Mouse (Mus musculus): Measurements from ENCODE around the gene Spata31d1b. TPM values are rescaled to one million over a fixed set of nuclear protein-coding genes. Genes with fewer than 3 reads are reported as not detected.
A peak's percentile ranks its signal among the peaks of the same experiment; 100 is the strongest.

The Spata31d1b gene
- total and polyA plus RNA-seq, 2 experiments from 2014 or later = not detected

DNA sequence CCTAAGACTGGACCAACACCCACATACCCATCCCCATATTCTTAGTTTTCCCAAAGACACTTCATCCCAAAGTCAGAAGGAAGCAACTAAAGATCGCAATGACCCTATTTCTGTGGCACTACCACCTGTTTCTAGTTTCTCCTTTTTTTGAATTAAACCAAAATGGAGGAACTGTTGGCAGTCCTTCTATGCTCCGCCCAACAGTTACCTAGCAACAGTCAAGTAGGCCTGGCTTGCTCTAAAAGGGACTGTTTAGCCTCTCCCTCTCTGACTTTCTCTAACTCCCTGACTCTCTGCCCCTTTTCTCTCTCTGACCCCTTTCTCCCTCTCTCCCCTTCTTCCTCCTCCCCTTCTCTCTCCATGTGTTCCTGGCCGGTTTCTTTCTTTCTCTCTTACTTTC is 26.8 kb upstream of the Spata31d1b start:
- no peak for ATAC-seq (ENCODE audit: insufficient read depth, low read depth)
- Histone ChIP-seq H3K4me1 (ENCODE audit: control insufficient read depth, insufficient read depth) (peaks cover 6% of the 10 kb centered on the region), H3K27ac (ENCODE audit: low read depth) (no peak overlapping the region), H3K4me2 (ENCODE audit: low read depth, low read length) (no peak overlapping the region), H3K4me3 (ENCODE audit: low read depth, low read length) (no peak overlapping the region), H3K27me3 (ENCODE audit: control insufficient read depth, insufficient read depth, low read length) (no peaks in the 10 kb centered on the region; the same call in 1 of the 2 replicates), H3K9me3 (replicated peaks; ENCODE audit: control insufficient read depth, low read length) (no peaks in the 10 kb centered on the region), H3K9ac (replicated peaks; ENCODE audit: low read depth, low read length) (no peak overlapping the region), H3K36me3 (replicated peaks; ENCODE audit: control insufficient read depth, insufficient read depth, low read length) (no peaks in the 10 kb centered on the region)
- TF ChIP-seq EP300 (IDR thresholded peaks at IDR 0.05; ENCODE audit: low read depth) (no peak), CTCF (IDR thresholded peaks at IDR 0.05; ENCODE audit: low read depth) (no peak)
- WGBS = 78% methylated on average over 3 of the region's 3 CpGs
- no peak for DNase-seq (ENCODE audit: low spot score)

GRCm38 (mm10) chr13:59688338-59688770 is 23.7 kb upstream of the Spata31d1b start:
- H3K36me3 ChIP-seq (replicated peaks; ENCODE audit: control insufficient read depth, insufficient read depth, low read length) = no peaks in the 10 kb centered on the region
- ATAC-seq (ENCODE audit: insufficient read depth, low read depth) = peak; percentile 55
- peak overlapping the region; percentile 53 for H3K4me2 ChIP-seq (ENCODE audit: low read depth, low read length)
- TF ChIP-seq EP300 (IDR thresholded peaks at IDR 0.05; ENCODE audit: low read depth) (no peak), CTCF (IDR thresholded peaks at IDR 0.05; ENCODE audit: low read depth) (no peak)
- H3K4me1 ChIP-seq (ENCODE audit: control insufficient read depth, insufficient read depth) = no peaks in the 10 kb centered on the region
- peak overlapping the region; percentile 69 for H3K27ac ChIP-seq (ENCODE audit: low read depth)
- H3K4me3 ChIP-seq (ENCODE audit: low read depth, low read length) = peak overlapping the region; percentile 21
- 17% methylated on average over 13 of the region's 13 CpGs for WGBS
- H3K9me3 ChIP-seq (replicated peaks; ENCODE audit: control insufficient read depth, low read length) = no peaks in the 10 kb centered on the region
- DNase-seq (ENCODE audit: low spot score) = peak; percentile 44
- H3K27me3 ChIP-seq (ENCODE audit: control insufficient read depth, insufficient read depth, low read length) = no peaks in the 10 kb centered on the region
- no peak overlapping the region for H3K9ac ChIP-seq (replicated peaks; ENCODE audit: low read depth, low read length)

- 48% methylated on average over 9 of the region's 9 CpGs for WGBS
- TF ChIP-seq CTCF (IDR thresholded peaks at IDR 0.05; ENCODE audit: low read depth) = no peak
- TF ChIP-seq EP300 (IDR thresholded peaks at IDR 0.05; ENCODE audit: low read depth) = no peak
- no peak overlapping the region for H3K4me3 ChIP-seq (ENCODE audit: low read depth, low read length)
- no peak for ATAC-seq (ENCODE audit: insufficient read depth, low read depth)
- no peaks in the 10 kb centered on the region for H3K27me3 ChIP-seq (ENCODE audit: control insufficient read depth, insufficient read depth, low read length)
- H3K4me2 ChIP-seq (ENCODE audit: low read depth, low read length) = no peak overlapping the region
- DNase-seq (ENCODE audit: low spot score) = no peak
- no peak overlapping the region for H3K27ac ChIP-seq (ENCODE audit: low read depth)
- H3K4me1 ChIP-seq (ENCODE audit: control insufficient read depth, insufficient read depth) = no peaks in the 10 kb centered on the region
- no peaks in the 10 kb centered on the region for H3K36me3 ChIP-seq (replicated peaks; ENCODE audit: control insufficient read depth, insufficient read depth, low read length)
- no peaks in the 10 kb centered on the region for H3K9me3 ChIP-seq (replicated peaks; ENCODE audit: control insufficient read depth, low read length)
- H3K9ac ChIP-seq (replicated peaks; ENCODE audit: low read depth, low read length) = no peak overlapping the region
Observed at GRCm38 (mm10) chr13:59689313-59689712, 22.8 kb upstream of the Spata31d1b start.

DNA sequence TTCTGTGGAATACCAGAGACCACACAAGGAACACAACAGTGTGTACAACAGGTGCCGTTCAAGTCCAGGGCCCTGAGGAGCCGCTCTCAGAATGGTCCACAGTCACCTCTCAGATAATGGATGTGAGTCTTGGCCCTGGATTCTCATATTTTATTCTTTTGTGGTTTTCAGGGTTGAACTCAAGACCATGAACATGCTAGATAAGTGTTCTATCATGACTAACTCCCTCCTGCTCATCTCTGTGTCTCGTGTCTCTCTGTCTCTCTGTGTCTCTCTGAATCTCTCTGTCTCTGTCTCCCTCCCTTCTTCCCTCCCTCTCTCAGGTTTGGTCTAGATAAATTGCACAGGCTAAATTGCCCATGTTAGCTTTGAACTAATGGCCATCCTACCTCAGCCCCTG is 22.2 kb upstream of the Spata31d1b start:
- Histone ChIP-seq H3K9ac (replicated peaks; ENCODE audit: low read depth, low read length) (no peak overlapping the region), H3K27me3 (ENCODE audit: control insufficient read depth, insufficient read depth, low read length) (no peaks in the 10 kb centered on the region), H3K9me3 (replicated peaks; ENCODE audit: control insufficient read depth, low read length) (no peaks in the 10 kb centered on the region), H3K36me3 (replicated peaks; ENCODE audit: control insufficient read depth, insufficient read depth, low read length) (no peaks in the 10 kb centered on the region), H3K4me1 (ENCODE audit: control insufficient read depth, insufficient read depth) (no peaks in the 10 kb centered on the region), H3K4me2 (ENCODE audit: low read depth, low read length) (no peak overlapping the region), H3K27ac (ENCODE audit: low read depth) (no peak overlapping the region), H3K4me3 (ENCODE audit: low read depth, low read length) (no peak overlapping the region)
- no peak for DNase-seq (ENCODE audit: low spot score)
- WGBS = 86% methylated on average over 3 of the region's 3 CpGs
- TF ChIP-seq CTCF (IDR thresholded peaks at IDR 0.05; ENCODE audit: low read depth) = no peak
- TF ChIP-seq EP300 (IDR thresholded peaks at IDR 0.05; ENCODE audit: low read depth) = no peak
- ATAC-seq (ENCODE audit: insufficient read depth, low read depth) = no peak

- no peak for TF ChIP-seq CTCF (IDR thresholded peaks at IDR 0.05; ENCODE audit: low read depth)
- TF ChIP-seq EP300 (IDR thresholded peaks at IDR 0.05; ENCODE audit: low read depth) = no peak
- DNase-seq (ENCODE audit: low spot score) = no peak
- no peaks in the 10 kb centered on the region for H3K4me1 ChIP-seq (ENCODE audit: control insufficient read depth, insufficient read depth)
- H3K9ac ChIP-seq (replicated peaks; ENCODE audit: low read depth, low read length) = no peak overlapping the region
- no peaks in the 10 kb centered on the region for H3K9me3 ChIP-seq (replicated peaks; ENCODE audit: control insufficient read depth, low read length)
- H3K4me3 ChIP-seq (ENCODE audit: low read depth, low read length) = no peak overlapping the region
- H3K4me2 ChIP-seq (ENCODE audit: low read depth, low read length) = no peak overlapping the region
- WGBS = 82% methylated on average over 7 of the region's 7 CpGs
- H3K36me3 ChIP-seq (replicated peaks; ENCODE audit: control insufficient read depth, insufficient read depth, low read length) = no peaks in the 10 kb centered on the region
- H3K27me3 ChIP-seq (ENCODE audit: control insufficient read depth, insufficient read depth, low read length) = no peaks in the 10 kb centered on the region
- no peak overlapping the region for H3K27ac ChIP-seq (ENCODE audit: low read depth)
- ATAC-seq (ENCODE audit: insufficient read depth, low read depth) = no peak
Observed at GRCm38 (mm10) chr13:59690576-59690975, 21.5 kb upstream of the Spata31d1b start.

GRCm38 (mm10) chr13:59691478-59691877 is 20.6 kb upstream of the Spata31d1b start:
- H3K4me2 ChIP-seq (ENCODE audit: low read depth, low read length) = no peak overlapping the region
- no peak overlapping the region for H3K9ac ChIP-seq (replicated peaks; ENCODE audit: low read depth, low read length)
- 84% methylated on average over 10 of the region's 10 CpGs for WGBS
- TF ChIP-seq CTCF (IDR thresholded peaks at IDR 0.05; ENCODE audit: low read depth) = no peak
- TF ChIP-seq EP300 (IDR thresholded peaks at IDR 0.05; ENCODE audit: low read depth) = no peak
- no peaks in the 10 kb centered on the region for H3K9me3 ChIP-seq (replicated peaks; ENCODE audit: control insufficient read depth, low read length)
- no peak overlapping the region for H3K4me3 ChIP-seq (ENCODE audit: low read depth, low read length)
- no peaks in the 10 kb centered on the region for H3K27me3 ChIP-seq (ENCODE audit: control insufficient read depth, insufficient read depth, low read length)
- no peak for ATAC-seq (ENCODE audit: insufficient read depth, low read depth)
- no peak for DNase-seq (ENCODE audit: low spot score)
- H3K4me1 ChIP-seq (ENCODE audit: control insufficient read depth, insufficient read depth) = no peaks in the 10 kb centered on the region
- H3K27ac ChIP-seq (ENCODE audit: low read depth) = no peak overlapping the region
- H3K36me3 ChIP-seq (replicated peaks; ENCODE audit: control insufficient read depth, insufficient read depth, low read length) = no peaks in the 10 kb centered on the region

Measured in heart, postnatal 0 days (tissue).